Mouse (Mus musculus): Measurements from ENCODE around the gene Tlcd1. TPM values are rescaled to one million over a fixed set of nuclear protein-coding genes. Genes with fewer than 3 reads are reported as not detected.

The Tlcd1 gene
- polyA plus RNA-seq, 1 experiment from 2014 or later = 29.8 TPM

- Histone ChIP-seq H3K4me2 (no peak overlapping the region), H3K9me3 (no peaks in the 10 kb centered on the region), H3K9ac (no peak overlapping the region), H3K27ac (no peak overlapping the region), H3K4me1 (no peaks in the 10 kb centered on the region), H3K27me3 (replicated peaks) (no peaks in the 10 kb centered on the region), H3K36me3 (peaks cover 79% of the 10 kb centered on the region), H3K4me3 (replicated peaks) (no peak overlapping the region)
- ATAC-seq (ENCODE audit: insufficient read depth, low FRiP score, low read depth) = no peak
- WGBS = 84% methylated on average over 5 of the region's 5 CpGs
Observed at GRCm38 (mm10) chr11:78211513-78211912, 35.0 kb downstream of the Tlcd1 start.

DNA sequence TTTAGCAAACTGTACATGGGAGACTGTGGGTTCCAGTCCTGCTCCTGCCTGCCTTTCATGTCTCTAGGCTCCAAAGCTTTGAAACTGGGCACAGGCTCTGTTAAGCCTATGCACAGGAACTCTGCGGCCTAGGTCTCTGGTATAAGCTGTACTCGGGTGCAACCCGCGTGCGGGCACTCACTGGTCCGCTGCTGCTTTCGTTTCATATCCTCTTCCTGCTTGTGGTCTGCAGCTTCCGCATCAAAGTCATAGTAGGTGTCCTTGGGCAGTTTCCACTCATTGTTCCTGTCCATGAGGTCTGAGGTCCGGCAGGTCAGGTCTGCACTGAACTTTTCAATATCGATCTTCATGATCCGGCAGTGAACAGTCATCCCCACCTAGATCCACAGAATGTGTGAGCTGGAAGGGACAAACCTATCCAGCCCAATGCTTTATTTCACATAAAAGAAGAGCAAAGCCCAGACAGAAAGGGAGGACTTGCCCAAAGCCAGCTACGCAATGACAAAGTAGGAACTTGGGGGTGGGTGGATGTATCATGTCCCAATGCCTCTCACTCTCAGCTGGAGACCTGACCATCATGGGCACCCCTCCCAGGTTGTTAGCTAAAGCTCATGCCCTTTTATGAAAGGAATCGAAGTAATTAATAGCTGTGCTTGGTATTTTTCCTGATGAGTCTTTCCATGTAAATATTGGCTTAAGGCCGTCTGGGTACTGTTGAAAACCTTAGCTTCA lies 36.7 kb downstream of the Tlcd1 start:
- Histone ChIP-seq H3K4me1 (no peaks in the 10 kb centered on the region), H3K4me2 (no peak overlapping the region), H3K4me3 (replicated peaks) (no peak overlapping the region), H3K9me3 (no peaks in the 10 kb centered on the region), H3K9ac (no peak overlapping the region), H3K27me3 (replicated peaks) (no peaks in the 10 kb centered on the region), H3K36me3 (peaks cover 82% of the 10 kb centered on the region), H3K27ac (no peak overlapping the region)
- WGBS = 87% methylated on average over 14 of the region's 14 CpGs
- no peak for ATAC-seq (ENCODE audit: insufficient read depth, low FRiP score, low read depth)

DNA sequence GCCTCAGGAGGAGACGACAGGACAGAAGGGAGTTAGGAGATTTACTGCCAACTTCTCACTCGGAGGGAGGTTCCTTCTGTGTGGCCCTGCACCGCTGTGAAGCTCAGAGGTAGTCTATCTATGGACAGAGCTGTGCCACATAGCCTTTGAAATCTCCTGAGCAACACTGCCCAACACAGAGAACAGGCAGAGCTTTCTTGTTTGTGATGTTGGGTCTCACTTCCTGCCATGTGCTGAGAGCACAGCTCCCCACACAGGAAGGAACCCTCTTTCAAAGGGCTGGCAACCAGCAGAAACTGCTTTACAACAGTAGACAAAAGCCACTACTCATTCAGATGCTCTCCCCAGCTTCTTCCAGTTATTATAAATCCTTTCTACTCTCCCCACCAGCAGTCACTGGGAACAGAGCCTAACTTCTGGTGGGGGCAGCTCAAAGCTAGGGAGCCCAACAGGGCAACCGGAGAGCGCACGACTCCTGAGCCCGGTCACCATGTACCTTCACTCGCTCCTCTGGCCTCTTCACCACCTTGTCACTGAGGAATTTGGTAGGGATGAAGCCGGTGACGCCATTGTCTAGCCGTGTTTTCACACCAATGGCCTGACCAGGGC lies 39.3 kb downstream of the Tlcd1 start:
- Histone ChIP-seq H3K4me2 (no peak overlapping the region), H3K9me3 (no peaks in the 10 kb centered on the region), H3K27ac (no peak overlapping the region), H3K36me3 (peaks cover 73% of the 10 kb centered on the region), H3K27me3 (replicated peaks) (no peaks in the 10 kb centered on the region), H3K4me3 (replicated peaks) (no peak overlapping the region), H3K4me1 (no peaks in the 10 kb centered on the region), H3K9ac (no peak overlapping the region)
- ATAC-seq (ENCODE audit: insufficient read depth, low FRiP score, low read depth) = no peak
- 89% methylated on average over 11 of the region's 11 CpGs for WGBS

DNA sequence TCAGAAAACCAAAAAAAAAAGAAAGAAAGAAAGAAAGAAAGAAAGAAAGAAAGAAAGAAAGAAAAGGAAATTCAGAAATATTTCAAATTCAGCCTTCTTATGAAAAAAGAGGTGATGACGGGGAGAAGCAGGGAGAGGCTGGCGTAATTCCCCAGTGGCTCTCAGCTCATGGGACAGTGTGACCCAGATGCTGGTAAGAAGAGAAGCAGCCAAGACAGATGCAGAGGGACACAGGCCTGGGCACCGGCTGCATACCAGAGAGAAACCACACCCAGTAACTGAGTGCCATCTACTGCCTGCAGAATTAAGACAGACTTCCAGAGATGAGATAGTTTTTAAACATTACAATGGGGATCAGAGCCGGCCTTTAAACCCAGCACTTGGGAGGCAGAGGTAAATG lies 47.1 kb downstream of the Tlcd1 start:
- Histone ChIP-seq H3K4me2 (no peak overlapping the region), H3K4me1 (no peaks in the 10 kb centered on the region), H3K9ac (no peak overlapping the region), H3K36me3 (peaks cover 77% of the 10 kb centered on the region), H3K4me3 (replicated peaks) (no peak overlapping the region), H3K27ac (no peak overlapping the region), H3K27me3 (replicated peaks) (no peaks in the 10 kb centered on the region), H3K9me3 (no peaks in the 10 kb centered on the region)
- no peak for ATAC-seq (ENCODE audit: insufficient read depth, low FRiP score, low read depth)
- 91% methylated on average over 4 of the region's 4 CpGs for WGBS

Small RNA genes lying within 50 kb of the gene (microRNA-seq; reads per million reads assigned to microRNA genes)
- not detected for gene Mir7653

Other genes starting within 250 kb of the Tlcd1 start
- gene Sez6, start 245.9 kb upstream of the Tlcd1 start, polyA plus RNA-seq (2015; fragmentation: Nextera tagmentation; extraction: Ambion mirVana) = 1.7 and 1.8 TPM in 2 replicates
- gene Phf12, start 194.0 kb upstream of the Tlcd1 start, polyA plus RNA-seq (2015; fragmentation: Nextera tagmentation; extraction: Ambion mirVana) = 13.4 and 18.0 TPM in 2 replicates
- 17.3 and 19.4 TPM in 2 replicates for gene Dhrs13, start 144.4 kb upstream of the Tlcd1 start, polyA plus RNA-seq (2015; fragmentation: Nextera tagmentation; extraction: Ambion mirVana)
- gene Flot2, start 138.8 kb upstream of the Tlcd1 start, polyA plus RNA-seq (2015; fragmentation: Nextera tagmentation; extraction: Ambion mirVana) = 54.1 and 60.5 TPM in 2 replicates
- gene Eral1, start 96.3 kb upstream of the Tlcd1 start, polyA plus RNA-seq (2015; fragmentation: Nextera tagmentation; extraction: Ambion mirVana) = 26.5 and 30.6 TPM in 2 replicates
- gene Fam222b, start 82.1 kb upstream of the Tlcd1 start, polyA plus RNA-seq (2015; fragmentation: Nextera tagmentation; extraction: Ambion mirVana) = 10.2 and 10.6 TPM in 2 replicates
- gene Traf4, start 11.1 kb upstream of the Tlcd1 start, polyA plus RNA-seq (2015; fragmentation: Nextera tagmentation; extraction: Ambion mirVana) = 57.3 and 67.4 TPM in 2 replicates
- gene Nek8, start within 50 bp of the Tlcd1 start, polyA plus RNA-seq (2015; fragmentation: Nextera tagmentation; extraction: Ambion mirVana) = 15.4 and 18.2 TPM in 2 replicates
- gene Rpl23a, start 6.9 kb downstream of the Tlcd1 start, polyA plus RNA-seq (2015; fragmentation: Nextera tagmentation; extraction: Ambion mirVana) = 1,236 and 1,312 TPM in 2 replicates
- 111 and 120 TPM in 2 replicates for gene Rab34, start 11.7 kb downstream of the Tlcd1 start, polyA plus RNA-seq (2015; fragmentation: Nextera tagmentation; extraction: Ambion mirVana)
- 2.9 and 3.0 TPM in 2 replicates for gene Proca1, start 16.7 kb downstream of the Tlcd1 start, polyA plus RNA-seq (2015; fragmentation: Nextera tagmentation; extraction: Ambion mirVana)
- 89.7 and 92.1 TPM in 2 replicates for gene Sdf2, start 69.0 kb downstream of the Tlcd1 start, polyA plus RNA-seq (2015; fragmentation: Nextera tagmentation; extraction: Ambion mirVana)
- gene Supt6, start 69.3 kb downstream of the Tlcd1 start, polyA plus RNA-seq (2015; fragmentation: Nextera tagmentation; extraction: Ambion mirVana) = 22.8 and 25.7 TPM in 2 replicates
- gene 2610507B11Rik, start 85.0 kb downstream of the Tlcd1 start, polyA plus RNA-seq (2015; fragmentation: Nextera tagmentation; extraction: Ambion mirVana) = 76.7 and 82.5 TPM in 2 replicates
- gene BC030499, start 114.1 kb downstream of the Tlcd1 start, polyA plus RNA-seq (2015; fragmentation: Nextera tagmentation; extraction: Ambion mirVana) = 0.26 and 0.37 TPM in 2 replicates
- 33.3 and 34.6 TPM in 2 replicates for gene Spag5, start 124.8 kb downstream of the Tlcd1 start, polyA plus RNA-seq (2015; fragmentation: Nextera tagmentation; extraction: Ambion mirVana)
- gene Aldoc, start 146.3 kb downstream of the Tlcd1 start, polyA plus RNA-seq (2015; fragmentation: Nextera tagmentation; extraction: Ambion mirVana) = 24.1 and 24.5 TPM in 2 replicates
- gene Pigs, start 151.7 kb downstream of the Tlcd1 start, polyA plus RNA-seq (2015; fragmentation: Nextera tagmentation; extraction: Ambion mirVana) = 67.8 and 75.7 TPM in 2 replicates
- gene Unc119, start 166.8 kb downstream of the Tlcd1 start, polyA plus RNA-seq (2015; fragmentation: Nextera tagmentation; extraction: Ambion mirVana) = 34.1 and 34.8 TPM in 2 replicates
- 0.63 and 0.90 TPM in 2 replicates for gene Foxn1, start 209.8 kb downstream of the Tlcd1 start, polyA plus RNA-seq (2015; fragmentation: Nextera tagmentation; extraction: Ambion mirVana)
- gene Slc13a2, start 245.5 kb downstream of the Tlcd1 start, polyA plus RNA-seq (2015; fragmentation: Nextera tagmentation; extraction: Ambion mirVana) = 0.26 and 0.51 TPM in 2 replicates